Mouse (Mus musculus) hematopoietic stem cell, adult 5-6 weeks (primary cell): Measurements from ENCODE around the gene Fis1. TPM values are rescaled to one million over a fixed set of nuclear protein-coding genes. Genes with fewer than 3 reads are reported as not detected.

Source experiments
- ATAC-seq, 2 experiments: fragments of 125-278 bp in 1 of 2; replicated peaks in 1 of 2; 2 replicates each; pipeline ENCODE4 v1.8.0; 2016 to 2017; ENCODE audit warnings: inconsistent platforms in 2 of 2, mild to moderate bottlenecking in 2 of 2, moderate number of reproducible peaks in 2 of 2, low read depth in 1 of 2, moderate TSS enrichment in 1 of 2; ENCODE audit not compliant: low FRiP score in 2 of 2, poor library complexity in 2 of 2, severe bottlenecking in 2 of 2, insufficient read depth in 1 of 2, low TSS enrichment in 1 of 2
- total RNA-seq: library from RNA; stranded (forward); fragments of 172-1452, 232-1000 nt; gene quantifications from 2 replicates; pipeline ENCODE4 v1.2.3, GENCODE M21; 2017

Fis1 gene
- 56.8 and 146 TPM in 2 replicates for total RNA-seq

DNA sequence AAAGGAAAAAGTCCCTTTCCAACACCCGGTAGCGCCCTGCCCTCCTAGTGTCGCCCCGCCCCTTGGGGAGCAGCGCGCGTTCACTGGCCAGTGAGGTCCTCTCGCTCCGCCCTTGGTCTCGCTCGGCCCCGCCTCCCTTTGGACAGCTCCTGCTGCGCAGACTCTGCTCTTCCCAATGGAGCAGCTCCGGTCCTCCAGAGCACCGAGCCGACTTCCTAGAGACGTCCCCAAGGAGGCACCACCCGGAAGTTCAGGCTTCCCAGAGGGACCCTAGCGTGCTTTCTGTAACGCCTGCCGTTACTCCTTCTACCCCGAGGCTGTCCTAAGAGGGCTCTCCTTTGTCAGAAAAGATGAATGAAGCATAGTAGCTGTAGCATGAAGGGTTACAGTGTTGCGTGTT lies at the start of gene Fis1:
TSS of gene Fis1 (plus strand) at position 261 of the 400 bp plus-strand sequence.
- ATAC-seq, result peak; percentile 97 to 98

DNA sequence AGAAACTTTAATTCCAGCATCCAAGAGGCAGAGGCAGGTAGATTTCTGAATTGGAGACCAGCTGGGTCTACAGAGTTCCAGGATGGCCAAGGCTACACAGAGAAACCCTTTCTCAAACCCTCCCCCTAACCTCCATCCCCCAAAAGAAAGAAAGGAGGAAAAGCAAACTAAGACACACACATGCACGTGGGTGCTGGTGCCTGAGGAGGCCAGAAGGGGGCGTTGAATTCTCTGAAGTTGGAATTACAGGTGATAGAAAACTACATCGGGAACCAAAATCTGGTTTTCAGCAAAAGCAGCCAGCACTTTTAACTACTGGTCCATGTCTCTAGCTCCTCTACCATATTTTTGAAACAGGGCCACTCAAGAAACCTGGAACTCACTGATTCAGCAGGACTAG lies 48.5 kb upstream of the Fis1 start:
- no peak for ATAC-seq

GRCm38 (mm10) chr5:136905630-136906029 lies 47.4 kb upstream of the Fis1 start:
- ATAC-seq, result no peak

DNA sequence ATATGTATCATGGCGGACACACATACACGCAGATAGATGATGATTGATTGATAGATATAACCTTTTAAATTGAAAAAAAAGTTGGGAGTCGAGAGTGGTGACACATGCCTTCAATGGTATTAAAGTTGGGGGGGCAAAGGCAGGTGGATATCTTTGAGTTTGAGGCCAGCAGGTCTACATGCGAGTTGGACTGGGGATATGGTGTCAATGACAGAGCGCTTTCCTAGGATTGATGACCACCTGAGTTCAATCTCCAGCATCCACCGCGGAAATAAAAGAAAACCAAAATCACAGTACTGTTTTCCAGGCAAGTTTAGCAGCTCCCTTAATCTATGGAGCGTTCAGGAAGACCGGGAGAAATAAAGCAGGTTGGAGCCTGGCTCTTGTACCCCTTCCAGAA lies 45.5 kb upstream of the Fis1 start:
- ATAC-seq, result no peak

GRCm38 (mm10) chr5:136907991-136908857 lies 44.9 kb upstream of the Fis1 start, which contains the start of gene Ift22:
Gene Ift22, plus strand, starts transcription at chr5:136908150.
- peak; percentile 96 to 97 for ATAC-seq

GRCm38 (mm10) chr5:136914183-136914582 lies 38.9 kb upstream of the Fis1 start:
- ATAC-seq, result no peak

- no peak for ATAC-seq
Observed at GRCm38 (mm10) chr5:136917613-136918242, 35.3 kb upstream of the Fis1 start.

DNA sequence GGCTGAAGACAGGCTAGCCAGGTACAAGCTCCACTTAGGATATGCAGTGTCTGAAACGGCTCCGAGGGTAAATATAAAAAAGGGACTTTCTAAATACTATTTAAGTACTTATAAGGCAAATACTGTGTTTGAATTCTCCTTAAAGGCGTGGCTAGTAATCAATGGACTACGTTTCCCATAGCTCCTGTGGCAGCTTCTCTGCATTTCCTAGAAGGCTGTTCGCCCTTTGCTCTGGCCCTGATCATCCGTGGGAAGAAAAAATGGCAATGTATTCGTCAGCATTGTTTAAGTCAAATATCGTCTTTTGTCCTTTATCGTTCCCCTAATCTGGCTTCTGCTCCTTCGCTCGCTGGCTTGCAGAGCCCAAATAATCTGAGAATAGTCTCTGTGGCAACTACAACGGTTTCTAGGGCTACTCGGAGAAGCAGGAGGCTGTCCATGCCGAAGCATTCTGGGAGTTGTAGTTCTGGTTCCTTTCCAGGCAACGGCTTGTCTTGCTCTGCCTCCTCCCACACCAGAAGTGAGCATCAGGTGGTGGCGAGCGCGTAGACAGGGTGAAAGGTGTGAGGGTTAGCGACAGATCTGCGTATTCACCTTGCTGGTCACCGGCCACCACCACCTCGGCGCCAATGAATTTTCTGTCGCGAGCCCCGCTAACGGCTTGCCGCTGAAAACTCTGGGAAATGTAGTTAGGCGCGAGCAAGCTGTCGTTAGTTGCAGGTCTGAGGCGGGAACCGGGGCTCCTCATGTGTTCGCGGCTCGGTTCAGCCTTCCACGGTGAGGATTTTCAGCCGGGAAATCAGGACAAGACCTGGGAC lies 34.2 kb upstream of the Fis1 start:
- peak; percentile 89 to 94 for ATAC-seq

DNA sequence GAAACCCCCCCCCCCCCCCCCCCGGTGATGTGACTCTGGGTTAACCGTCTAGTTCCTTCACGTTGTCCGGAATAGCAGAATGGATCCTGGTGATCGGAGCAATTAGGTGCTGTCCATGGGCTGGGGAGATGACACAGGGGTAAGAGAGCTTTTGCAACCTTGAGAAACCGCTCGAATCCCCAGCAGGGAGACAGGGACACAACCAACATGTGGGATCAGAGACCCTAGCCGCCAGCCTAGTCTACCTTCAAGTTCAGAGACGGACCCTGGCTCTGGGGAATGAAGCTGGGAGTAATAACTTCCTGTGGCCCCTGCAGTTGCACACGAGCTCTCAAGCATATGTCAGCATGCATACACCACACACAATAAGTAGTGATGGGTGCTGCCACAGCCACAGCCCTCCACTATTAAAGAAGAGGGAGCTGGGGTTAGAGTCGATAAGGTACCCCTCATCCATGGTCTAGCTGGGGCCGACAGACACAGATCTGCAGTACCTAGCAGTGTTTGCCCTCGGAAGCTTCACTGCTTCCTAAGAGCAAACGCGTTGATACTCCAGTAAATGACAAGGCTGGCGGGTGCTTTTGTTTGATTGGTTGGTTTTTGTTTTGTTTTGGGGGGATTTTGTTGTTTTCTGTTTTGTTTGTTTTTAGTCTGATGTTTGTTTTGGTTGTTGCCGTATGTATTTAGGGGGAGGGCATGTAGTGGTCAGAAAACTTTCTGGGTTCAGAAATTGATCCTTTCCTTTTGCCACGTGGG lies 33.4 kb upstream of the Fis1 start:
- no peak for ATAC-seq

DNA sequence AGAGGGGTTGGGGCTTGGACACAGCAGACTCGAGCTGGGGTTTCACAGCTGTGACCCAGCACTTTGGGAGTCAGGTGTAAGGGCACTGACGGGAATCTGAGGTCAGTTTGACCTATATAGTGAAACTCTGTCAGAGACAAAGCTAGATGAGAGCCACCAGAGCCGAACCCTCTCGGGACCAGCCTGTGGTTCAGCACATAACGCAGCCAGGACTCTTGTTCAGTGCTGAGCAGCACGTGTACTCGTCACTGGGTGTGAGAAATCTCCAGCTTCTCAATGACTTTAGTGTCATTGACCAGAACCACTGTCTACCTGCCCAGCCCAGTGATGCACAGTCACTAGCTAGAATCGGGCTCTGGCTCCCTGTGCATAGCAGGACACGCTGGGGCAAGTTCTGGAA lies 30.2 kb upstream of the Fis1 start:
- no peak for ATAC-seq

- ATAC-seq, result no peak
Observed at GRCm38 (mm10) chr5:136923751-136924478, 29.2 kb upstream of the Fis1 start.

- peak; percentile 69 to 74 for ATAC-seq
Observed at GRCm38 (mm10) chr5:136929073-136929472, 24.0 kb upstream of the Fis1 start.

DNA sequence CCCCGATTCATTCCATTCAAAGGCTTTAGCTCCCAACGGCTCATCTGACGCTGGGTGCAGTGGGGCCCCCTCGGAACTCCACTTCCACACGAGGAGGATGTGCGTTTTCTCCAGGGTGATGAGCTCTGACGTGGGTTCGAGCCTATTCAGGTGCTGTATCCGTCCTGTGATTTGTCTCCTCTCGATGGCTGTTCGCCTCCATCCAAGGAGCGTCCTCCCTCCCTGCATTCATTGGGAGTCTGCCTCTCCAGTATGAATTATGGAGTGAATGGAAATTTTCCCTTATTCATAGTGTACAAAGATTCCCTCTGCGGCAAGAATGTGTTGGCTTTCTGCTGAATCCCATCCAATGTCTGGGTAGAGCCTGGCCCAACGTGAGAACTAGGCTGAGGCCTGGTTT lies 21.2 kb upstream of the Fis1 start:
- no peak for ATAC-seq

DNA sequence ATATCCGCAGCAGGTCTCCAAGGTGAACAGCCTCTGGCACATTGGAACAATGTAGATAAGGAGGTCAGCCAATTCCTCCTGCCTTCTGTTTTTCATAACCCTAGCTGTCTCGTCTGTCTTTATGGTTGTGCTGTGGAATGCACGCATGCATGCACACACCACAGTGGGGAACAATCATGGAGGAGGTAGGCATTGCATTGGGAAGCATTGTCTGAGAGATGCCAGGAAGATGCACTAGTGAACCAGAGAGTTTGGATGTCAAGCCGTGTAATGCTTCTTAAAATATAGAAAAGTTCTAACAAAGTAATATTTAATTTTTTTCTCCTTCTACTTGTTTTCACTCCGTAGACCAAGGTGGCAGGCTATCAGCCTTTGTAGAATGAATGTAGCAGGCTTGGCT lies 20.1 kb upstream of the Fis1 start:
- ATAC-seq, result no peak

GRCm38 (mm10) chr5:136933930-136934329 lies 19.1 kb upstream of the Fis1 start:
- ATAC-seq, result no peak

DNA sequence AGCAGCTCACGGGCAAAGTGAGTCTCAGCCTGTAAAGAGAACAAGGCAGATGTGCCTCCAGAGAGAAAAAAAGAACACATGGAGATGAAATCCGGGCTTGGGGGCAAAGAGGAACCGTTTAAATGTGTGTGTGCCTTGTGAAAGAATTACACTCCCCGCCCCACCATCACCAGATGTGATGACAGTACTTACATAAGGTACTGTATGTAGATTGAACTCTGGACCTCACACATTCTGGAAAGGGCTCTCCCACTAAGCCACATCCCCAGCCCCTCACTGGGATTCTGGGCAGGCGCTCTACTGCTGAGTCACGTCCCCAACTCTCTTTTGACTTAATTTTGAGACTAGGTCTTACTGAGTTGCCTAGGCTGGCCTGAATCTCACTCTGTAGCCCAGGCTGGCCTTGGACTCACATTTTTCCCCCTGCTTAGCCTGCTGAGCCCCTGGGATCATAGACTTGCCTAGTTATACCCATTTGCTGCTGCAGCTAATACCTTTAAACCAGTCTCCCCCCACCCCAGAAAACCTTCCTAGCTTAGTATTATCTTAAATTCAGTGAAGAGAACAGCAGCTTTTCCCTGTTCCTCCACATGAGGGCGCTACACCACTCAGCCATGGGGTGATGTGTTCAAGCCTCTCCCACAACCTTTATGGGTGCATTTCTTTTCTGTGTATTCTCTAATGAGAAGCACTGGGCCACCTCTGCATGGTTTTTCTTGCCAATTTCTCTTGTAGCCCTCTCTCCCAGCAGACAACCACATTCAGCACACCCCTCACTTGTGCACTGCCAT lies 17.0 kb upstream of the Fis1 start:
- ATAC-seq, result no peak
